Mouse (Mus musculus): ENCODE measurements at regions not wholly inside any gene's neighbourhood (a gene's known extent, or its start where the extent isn't known, plus 50 kb on each side); places are given as distances from the start of the nearest gene placed in this dataset.

- TF ChIP-seq CTCF (conservative IDR thresholded peaks at IDR 0.05; ENCODE audit: low read length) (no peak), NANOG (IDR thresholded peaks at IDR 0.05; ENCODE audit: borderline replicate concordance, low read length) (no peak), POU5F1 (IDR thresholded peaks at IDR 0.05; ENCODE audit: borderline replicate concordance, low read length) (no peak)
These were observed 92.8 kb downstream of the Spata18 start for GRCm38 (mm10) chr5:73743953-73744352.

Data from E14TG2a.4 (cell line).